Mouse (Mus musculus): ENCODE data around the gene Rps8. TPM values are rescaled to one million over a fixed set of nuclear protein-coding genes. Genes with fewer than 3 reads are reported as not detected.
"Not testable (repeated sequence)": the region's sequence is repeated elsewhere in the genome, so short reads cannot be mapped to it uniquely, and the experiment has no call there.

Gene Rps8
- polyA plus RNA-seq, 2 experiments, result 915 to 935 TPM

GRCm38 (mm10) chr4:117190660-117191059, 34.6 kb upstream of the Rps8 start:
- Histone ChIP-seq H3K27me3 (ENCODE audit: control insufficient read depth, insufficient read depth, low read length) (no peaks in the 10 kb centered on the region), H3K9ac (replicated peaks) (peak overlapping the region; percentile 64), H3K4me1 (replicated peaks; ENCODE audit: control insufficient read depth in 2 of 2, insufficient read depth in 2 of 2, low read length in 1 of 2) (peaks cover 0 to 8% of the 10 kb centered on the region in 2 experiments; a peak in 1 of 4 replicates), H3K9me3 (ENCODE audit: control insufficient read depth, low read length) (no peaks in the 10 kb centered on the region), H3K27ac (peak overlapping the region; percentile 57), H3K4me2 (ENCODE audit: low read depth) (peak overlapping the region; percentile 7), H3K4me3 (ENCODE audit: insufficient read depth in 1 of 2, low read depth in 2 of 2, low read length in 2 of 2) (no peak overlapping the region), H3K36me3 (replicated peaks; ENCODE audit: control insufficient read depth, insufficient read depth, low read depth) (no peaks in the 10 kb centered on the region)
- 57% methylated on average over 7 of the region's 7 CpGs for WGBS (ENCODE audit: insufficient replicate concordance)
- DNase-seq (ENCODE audit: low read depth in 3 of 3, low spot score in 3 of 3) (no peak), ATAC-seq (ENCODE audit: insufficient read depth) (no peak)
- TF ChIP-seq CTCF (IDR thresholded peaks at IDR 0.05; ENCODE audit: low read depth) (no peak), EP300 (IDR thresholded peaks at IDR 0.05; ENCODE audit: low read depth) (no peak)

- peak overlapping the region; percentile 57 for H3K27ac ChIP-seq
- peak overlapping the region in 1 of 2 experiments; percentile 44; a peak in 1 of 4 replicates for H3K4me3 ChIP-seq (ENCODE audit: insufficient read depth in 1 of 2, low read depth in 2 of 2, low read length in 2 of 2)
- no peaks in the 10 kb centered on the region for H3K27me3 ChIP-seq (ENCODE audit: control insufficient read depth, insufficient read depth, low read length)
- TF ChIP-seq CTCF (IDR thresholded peaks at IDR 0.05; ENCODE audit: low read depth) (no peak), EP300 (IDR thresholded peaks at IDR 0.05; ENCODE audit: low read depth) (peak; percentile 69)
- ATAC-seq (ENCODE audit: insufficient read depth), result peak; percentile 87
- peaks cover 0 to 8% of the 10 kb centered on the region in 2 experiments; a peak in 1 of 4 replicates for H3K4me1 ChIP-seq (replicated peaks; ENCODE audit: control insufficient read depth in 2 of 2, insufficient read depth in 2 of 2, low read length in 1 of 2)
- H3K9ac ChIP-seq (replicated peaks), result peak overlapping the region; percentile 64
- peak; percentile 70 to 78 (median 73) for DNase-seq (ENCODE audit: low read depth in 3 of 3, low spot score in 3 of 3)
- no peaks in the 10 kb centered on the region for H3K9me3 ChIP-seq (ENCODE audit: control insufficient read depth, low read length)
- H3K36me3 ChIP-seq (replicated peaks; ENCODE audit: control insufficient read depth, insufficient read depth, low read depth), result no peaks in the 10 kb centered on the region
- peak overlapping the region; percentile 74 for H3K4me2 ChIP-seq (ENCODE audit: low read depth)
- under 1% methylated on average over 9 of the region's 9 CpGs for WGBS (ENCODE audit: insufficient replicate concordance)
These were observed 34.0 kb upstream of the Rps8 start for GRCm38 (mm10) chr4:117189856-117190543.

- no peaks in the 10 kb centered on the region for H3K27me3 ChIP-seq (ENCODE audit: control insufficient read depth, insufficient read depth, low read length)
- H3K27ac ChIP-seq, result peak overlapping the region; percentile 57
- under 1% methylated on average over 16 of the region's 16 CpGs for WGBS (ENCODE audit: insufficient replicate concordance)
- ATAC-seq (ENCODE audit: insufficient read depth) (peak; percentile 71), DNase-seq (ENCODE audit: low read depth in 3 of 3, low spot score in 3 of 3) (peak; percentile 74 to 82 (median 79))
- peak overlapping the region; percentile 74 for H3K4me2 ChIP-seq (ENCODE audit: low read depth)
- no peaks in the 10 kb centered on the region for H3K36me3 ChIP-seq (replicated peaks; ENCODE audit: control insufficient read depth, insufficient read depth, low read depth)
- H3K4me1 ChIP-seq (replicated peaks; ENCODE audit: control insufficient read depth in 2 of 2, insufficient read depth in 2 of 2, low read length in 1 of 2), result peaks cover 0 to 8% of the 10 kb centered on the region in 2 experiments; a peak in 1 of 4 replicates
- H3K4me3 ChIP-seq (ENCODE audit: insufficient read depth in 1 of 2, low read depth in 2 of 2, low read length in 2 of 2), result peak overlapping the region; percentile 44 to 88
- no peaks in the 10 kb centered on the region for H3K9me3 ChIP-seq (ENCODE audit: control insufficient read depth, low read length)
- TF ChIP-seq EP300 (IDR thresholded peaks at IDR 0.05; ENCODE audit: low read depth) (no peak), CTCF (IDR thresholded peaks at IDR 0.05; ENCODE audit: low read depth) (peak; percentile 85)
- peak overlapping the region; percentile 64 for H3K9ac ChIP-seq (replicated peaks)
These were observed 33.4 kb upstream of the Rps8 start for GRCm38 (mm10) chr4:117189382-117189855.

GRCm38 (mm10) chr4:117188969-117189368, 32.9 kb upstream of the Rps8 start:
- Histone ChIP-seq H3K27me3 (ENCODE audit: control insufficient read depth, insufficient read depth, low read length) (no peaks in the 10 kb centered on the region), H3K4me1 (replicated peaks; ENCODE audit: control insufficient read depth in 2 of 2, insufficient read depth in 2 of 2, low read length in 1 of 2) (peaks cover 0 to 8% of the 10 kb centered on the region in 2 experiments; a peak in 1 of 4 replicates), H3K9ac (replicated peaks) (peak overlapping the region; percentile 64), H3K9me3 (ENCODE audit: control insufficient read depth, low read length) (no peaks in the 10 kb centered on the region), H3K4me2 (ENCODE audit: low read depth) (peak overlapping the region; percentile 74), H3K27ac (peak overlapping the region; percentile 57), H3K36me3 (replicated peaks; ENCODE audit: control insufficient read depth, insufficient read depth, low read depth) (no peaks in the 10 kb centered on the region), H3K4me3 (ENCODE audit: insufficient read depth in 1 of 2, low read depth in 2 of 2, low read length in 2 of 2) (peak overlapping the region; percentile 44 to 88)
- no peak for TF ChIP-seq CTCF (IDR thresholded peaks at IDR 0.05; ENCODE audit: low read depth)
- no peak for TF ChIP-seq EP300 (IDR thresholded peaks at IDR 0.05; ENCODE audit: low read depth)
- WGBS (ENCODE audit: insufficient replicate concordance), result 57% methylated on average over 3 of the region's 3 CpGs
- DNase-seq (ENCODE audit: low read depth in 3 of 3, low spot score in 3 of 3), result no peak
- no peak for ATAC-seq (ENCODE audit: insufficient read depth)

- Histone ChIP-seq H3K4me1 (replicated peaks; ENCODE audit: control insufficient read depth in 2 of 2, insufficient read depth in 2 of 2, low read length in 1 of 2) (peaks cover 10 to 11% of the 10 kb centered on the region in 2 experiments), H3K9ac (replicated peaks) (peak overlapping the region; percentile 66), H3K36me3 (replicated peaks; ENCODE audit: control insufficient read depth, insufficient read depth, low read depth) (peaks cover 22% of the 10 kb centered on the region), H3K4me3 (ENCODE audit: insufficient read depth in 1 of 2, low read depth in 2 of 2, low read length in 2 of 2) (peak overlapping the region; percentile 95 to 97), H3K4me2 (ENCODE audit: low read depth) (peak overlapping the region; percentile 84)
- 11% methylated on average over 9 of the region's 9 CpGs for WGBS (ENCODE audit: insufficient replicate concordance)
- peak; percentile 56 for ATAC-seq (ENCODE audit: insufficient read depth)
- not testable (repeated sequence) for H3K27me3 ChIP-seq (ENCODE audit: control insufficient read depth, insufficient read depth, low read length); H3K27ac ChIP-seq; H3K9me3 ChIP-seq (ENCODE audit: control insufficient read depth, low read length)
- peak in 2 of 3 experiments; percentile 12 to 32 for DNase-seq (ENCODE audit: low read depth in 3 of 3, low spot score in 3 of 3)
These were observed 26.7 kb upstream of the Rps8 start for GRCm38 (mm10) chr4:117182759-117183096.
